ENCODE assay signal across 27 mouse cellular contexts in genomic region chr6:89492368-89492767, GRCm38 (mm10).
"Had no signal": no experiment of that assay in that cellular context is flagged by ENCODE, and none has a peak within 500 bp of the region (broad histone marks: within the 10 kb centered on the region; RNA-seq: fewer than 3 reads in every experiment).

No protein-coding gene starts in this region.

- H3K4me3 ChIP-seq: embryonic facial prominence, embryonic 10.5 days; embryonic facial prominence, embryonic 12.5 days; embryonic facial prominence, embryonic 13.5 days; embryonic facial prominence, embryonic 15.5 days; erythroblast, embryonic 14.5 days; forebrain, embryonic 10.5 days; forebrain, embryonic 12.5 days; forebrain, embryonic 13.5 days; forebrain, embryonic 15.5 days; gastrocnemius, adult 2 months; heart, adult 2 months; heart, embryonic 10.5 days had no signal

- ATAC-seq: forebrain, embryonic 13.5 days; forebrain, embryonic 14.5 days; forebrain, embryonic 15.5 days; forebrain, embryonic 16.5 days; forebrain, postnatal 0 days had no signal

- H3K9ac ChIP-seq: embryonic facial prominence, embryonic 12.5 days; embryonic facial prominence, embryonic 13.5 days; embryonic facial prominence, embryonic 15.5 days; forebrain, embryonic 12.5 days; forebrain, embryonic 13.5 days; forebrain, embryonic 15.5 days; forebrain, postnatal 0 days had no signal

- H3K36me3 ChIP-seq: embryonic facial prominence, embryonic 10.5 days; embryonic facial prominence, embryonic 12.5 days; embryonic facial prominence, embryonic 13.5 days; embryonic facial prominence, embryonic 15.5 days; forebrain, embryonic 10.5 days; forebrain, embryonic 12.5 days; forebrain, embryonic 15.5 days; heart, embryonic 10.5 days had no signal

- H3K4me1 ChIP-seq: embryonic facial prominence, embryonic 10.5 days; embryonic facial prominence, embryonic 12.5 days; embryonic facial prominence, embryonic 13.5 days; embryonic facial prominence, embryonic 15.5 days; forebrain, embryonic 10.5 days; forebrain, embryonic 12.5 days; forebrain, embryonic 13.5 days; forebrain, embryonic 15.5 days had no signal

- H3K27ac ChIP-seq: embryonic facial prominence, embryonic 10.5 days; embryonic facial prominence, embryonic 12.5 days; embryonic facial prominence, embryonic 13.5 days; embryonic facial prominence, embryonic 15.5 days; forebrain, embryonic 10.5 days; forebrain, embryonic 12.5 days; forebrain, embryonic 13.5 days; forebrain, embryonic 15.5 days; gastrocnemius, adult 2 months; heart, adult 2 months; heart, embryonic 10.5 days had no signal

- DNase-seq: cerebellum, adult 9-10 months; cerebellum, adult 9-11 months; cerebellum, postnatal 10 days; cerebellum, postnatal 14 days; cerebellum, postnatal 25 days; cerebellum, postnatal 36 days; embryo, embryonic 11 days; forebrain, postnatal 0 days; gastrocnemius, adult 2 months; gastrocnemius, postnatal 10 days; gastrocnemius, postnatal 14 days; gastrocnemius, postnatal 25 days; gastrocnemius, postnatal 36 days; heart, adult 18-20 months; heart, adult 2 months had no signal

- H3K27me3 ChIP-seq: embryonic facial prominence, embryonic 12.5 days; embryonic facial prominence, embryonic 13.5 days; embryonic facial prominence, embryonic 15.5 days; forebrain, embryonic 12.5 days; forebrain, embryonic 13.5 days; forebrain, embryonic 15.5 days had no signal

- H3K4me2 ChIP-seq: embryonic facial prominence, embryonic 12.5 days; embryonic facial prominence, embryonic 13.5 days; embryonic facial prominence, embryonic 15.5 days; forebrain, embryonic 12.5 days; forebrain, embryonic 13.5 days; forebrain, embryonic 15.5 days had no signal

- H3K9me3 ChIP-seq: embryonic facial prominence, embryonic 10.5 days; embryonic facial prominence, embryonic 12.5 days; embryonic facial prominence, embryonic 13.5 days; embryonic facial prominence, embryonic 15.5 days; forebrain, embryonic 10.5 days; forebrain, embryonic 12.5 days; forebrain, embryonic 13.5 days; forebrain, embryonic 15.5 days; heart, embryonic 10.5 days had no signal
